Mouse (Mus musculus) limb, embryonic 15.5 days (tissue): ENCODE data around the gene Tpr. TPM values are rescaled to one million over a fixed set of nuclear protein-coding genes. Genes with fewer than 3 reads are reported as not detected.

Source experiments
- ATAC-seq: fragments of 200-750 bp; cut with Nextera tagmentation; 2 replicates; pipeline ENCODE4 v1.8.0; 2017; ENCODE audit warnings: low read depth, moderate TSS enrichment; ENCODE audit not compliant: insufficient number of reproducible peaks, low FRiP score, low TSS enrichment
- H3K27ac ChIP-seq: fragments of 300-500 bp; sonication (generic); 2 replicates; pipeline ENCODE4 v1.5.1; 2015; ENCODE audit warnings: moderate library complexity, mild to moderate bottlenecking, inconsistent platforms
- H3K27me3 ChIP-seq: fragments of 300-500 bp; sonication (generic); 2 replicates; pipeline ENCODE4 v1.6.1; 2015; ENCODE audit warnings: inconsistent platforms
- H3K36me3 ChIP-seq: fragments of 300-500 bp; sonication (generic); 2 replicates; pipeline ENCODE4 v1.6.1; 2015; ENCODE audit warnings: inconsistent platforms
- H3K4me1 ChIP-seq: fragments of 300-500 bp; sonication (generic); 2 replicates; pipeline ENCODE4 v1.6.1; 2015; ENCODE audit warnings: inconsistent platforms
- H3K4me2 ChIP-seq: fragments of 300-500 bp; sonication (generic); 2 replicates; pipeline ENCODE4 v1.6.1; 2015; ENCODE audit warnings: mild to moderate bottlenecking, inconsistent platforms
- H3K4me3 ChIP-seq: fragments of 300-500 bp; sonication (generic); 2 replicates; pipeline ENCODE4 v1.5.1; 2015; ENCODE audit warnings: mild to moderate bottlenecking, inconsistent platforms
- H3K9ac ChIP-seq: fragments of 300-500 bp; sonication (generic); 2 replicates; pipeline ENCODE4 v1.6.1; 2015; ENCODE audit warnings: inconsistent platforms
- H3K9me3 ChIP-seq: fragments of 300-500 bp; sonication (generic); 2 replicates; pipeline ENCODE4 v1.6.1; 2016; ENCODE audit warnings: inconsistent platforms
- WGBS: fragments of 180-500 bp; shearing (Covaris S2); methylation state at CpG from one replicate; pipeline ENCODE4 v1.1.7; 2015; 5-methylcytosine and 5-hydroxymethylcytosine counted together
- polyA plus RNA-seq: library from polyadenylated mRNA; unstranded; fragments of >200 nt; fragmentation: Nextera tagmentation; extraction: Ambion mirVana; gene quantifications from 2 replicates; pipeline ENCODE4 v1.2.1, GENCODE M21; 2015

The Tpr gene
- polyA plus RNA-seq, 1 experiment from 2014 or later: 175 TPM

- Histone ChIP-seq H3K9ac (no peak overlapping the region), H3K4me1 (no peaks in the 10 kb centered on the region), H3K9me3 (no peaks in the 10 kb centered on the region), H3K27me3 (no peaks in the 10 kb centered on the region), H3K27ac (no peak overlapping the region), H3K4me2 (no peak overlapping the region), H3K4me3 (no peak overlapping the region), H3K36me3 (no peaks in the 10 kb centered on the region)
- no peak for ATAC-seq
- 90% methylated on average over 4 of the region's 4 CpGs for WGBS
These were observed 71.1 kb downstream of the Tpr start for GRCm38 (mm10) chr1:150463691-150464090.

GRCm38 (mm10) chr1:150465364-150465763 is 72.7 kb downstream of the Tpr start:
- no peak overlapping the region for H3K9ac ChIP-seq
- WGBS: 80% methylated on average over 10 of the region's 10 CpGs
- H3K4me2 ChIP-seq: no peak overlapping the region
- no peaks in the 10 kb centered on the region for H3K36me3 ChIP-seq
- no peaks in the 10 kb centered on the region for H3K27me3 ChIP-seq
- no peak overlapping the region for H3K4me3 ChIP-seq
- H3K27ac ChIP-seq: no peak overlapping the region
- no peak for ATAC-seq
- H3K9me3 ChIP-seq: no peaks in the 10 kb centered on the region
- H3K4me1 ChIP-seq: no peaks in the 10 kb centered on the region

GRCm38 (mm10) chr1:150466132-150466531 is 73.5 kb downstream of the Tpr start, which contains the start of gene Prg4:
TSS of gene Prg4 (minus strand) at chr1:150466165.
- H3K4me2 ChIP-seq: no peak within 1 kb of the TSS
- H3K9ac ChIP-seq: no peak within 1 kb of the TSS
- no peaks in the 10 kb centered on the region for H3K4me1 ChIP-seq
- H3K27ac ChIP-seq: no peak within 1 kb of the TSS
- WGBS: 56% methylated on average over 3 of the region's 3 CpGs
- no peak for ATAC-seq
- H3K9me3 ChIP-seq: no peaks in the 10 kb centered on the region
- no peaks in the 10 kb centered on the region for H3K27me3 ChIP-seq
- no peaks in the 10 kb centered on the region for H3K36me3 ChIP-seq
- H3K4me3 ChIP-seq: no peak within 1 kb of the TSS

GRCm38 (mm10) chr1:150469992-150470391 is 77.4 kb downstream of the Tpr start:
- WGBS: 67% methylated on average over 3 of the region's 3 CpGs
- no peaks in the 10 kb centered on the region for H3K9me3 ChIP-seq
- no peak overlapping the region for H3K4me2 ChIP-seq
- ATAC-seq: no peak
- H3K27me3 ChIP-seq: no peaks in the 10 kb centered on the region
- no peak overlapping the region for H3K4me3 ChIP-seq
- no peak overlapping the region for H3K27ac ChIP-seq
- H3K4me1 ChIP-seq: no peaks in the 10 kb centered on the region
- H3K9ac ChIP-seq: no peak overlapping the region
- H3K36me3 ChIP-seq: no peaks in the 10 kb centered on the region

- no peak for ATAC-seq
- Histone ChIP-seq H3K4me3 (no peak overlapping the region), H3K4me1 (no peaks in the 10 kb centered on the region), H3K9me3 (no peaks in the 10 kb centered on the region), H3K9ac (no peak overlapping the region), H3K36me3 (no peaks in the 10 kb centered on the region), H3K4me2 (no peak overlapping the region), H3K27me3 (no peaks in the 10 kb centered on the region), H3K27ac (no peak overlapping the region)
- WGBS: 72% methylated on average over 7 of the region's 7 CpGs
These were observed 79.9 kb downstream of the Tpr start for GRCm38 (mm10) chr1:150472525-150472924.

GRCm38 (mm10) chr1:150480674-150481073 is 88.0 kb downstream of the Tpr start:
- Histone ChIP-seq H3K4me2 (no peak overlapping the region), H3K4me1 (peaks cover 2% of the 10 kb centered on the region; the same call in 1 of the 2 replicates), H3K27ac (no peak overlapping the region), H3K9ac (no peak overlapping the region), H3K27me3 (no peaks in the 10 kb centered on the region), H3K36me3 (no peaks in the 10 kb centered on the region), H3K4me3 (no peak overlapping the region), H3K9me3 (no peaks in the 10 kb centered on the region)
- WGBS: 15% methylated on average over 5 of the region's 5 CpGs
- peak; percentile 75; the same call in 1 of the 2 replicates for ATAC-seq

GRCm38 (mm10) chr1:150489148-150489547 is 96.5 kb downstream of the Tpr start:
- 43% methylated on average over 2 of the region's 2 CpGs for whole genome bisulfite sequencing
- no peak overlapping the region for H3K4me2 ChIP-seq
- no peak for ATAC-seq
- H3K4me1 ChIP-seq: peaks cover 5% of the 10 kb centered on the region; the same call in 1 of the 2 replicates
- H3K9me3 ChIP-seq: no peaks in the 10 kb centered on the region
- no peak overlapping the region for H3K4me3 ChIP-seq
- H3K27ac ChIP-seq: no peak overlapping the region
- H3K9ac ChIP-seq: no peak overlapping the region
- no peaks in the 10 kb centered on the region for H3K36me3 ChIP-seq
- no peaks in the 10 kb centered on the region for H3K27me3 ChIP-seq

- H3K9me3 ChIP-seq: no peaks in the 10 kb centered on the region
- no peak overlapping the region for H3K4me2 ChIP-seq
- no peak overlapping the region for H3K27ac ChIP-seq
- H3K4me1 ChIP-seq: no peaks in the 10 kb centered on the region
- H3K27me3 ChIP-seq: no peaks in the 10 kb centered on the region
- WGBS: 74% methylated on average over 6 of the region's 6 CpGs
- ATAC-seq: no peak
- no peak overlapping the region for H3K4me3 ChIP-seq
- H3K36me3 ChIP-seq: no peaks in the 10 kb centered on the region
- H3K9ac ChIP-seq: no peak overlapping the region
These were observed 104.1 kb downstream of the Tpr start for GRCm38 (mm10) chr1:150496626-150497302.

- no peak overlapping the region for H3K27ac ChIP-seq
- H3K4me2 ChIP-seq: no peak overlapping the region
- 53% methylated on average over 2 of the region's 2 CpGs for WGBS
- H3K27me3 ChIP-seq: no peaks in the 10 kb centered on the region
- no peak overlapping the region for H3K9ac ChIP-seq
- H3K4me1 ChIP-seq: no peaks in the 10 kb centered on the region
- H3K4me3 ChIP-seq: no peak overlapping the region
- ATAC-seq: no peak
- H3K9me3 ChIP-seq: no peaks in the 10 kb centered on the region
- H3K36me3 ChIP-seq: no peaks in the 10 kb centered on the region
These were observed 105.1 kb downstream of the Tpr start for GRCm38 (mm10) chr1:150497690-150498089.

- Histone ChIP-seq H3K4me3 (no peak overlapping the region), H3K36me3 (no peaks in the 10 kb centered on the region), H3K9me3 (no peaks in the 10 kb centered on the region), H3K27ac (no peak overlapping the region), H3K4me1 (no peaks in the 10 kb centered on the region), H3K4me2 (no peak overlapping the region), H3K27me3 (no peaks in the 10 kb centered on the region), H3K9ac (no peak overlapping the region)
- 79% methylated on average over 2 of the region's 2 CpGs for WGBS
- no peak for ATAC-seq
These were observed 105.5 kb downstream of the Tpr start for GRCm38 (mm10) chr1:150498177-150498576.
